Mouse (Mus musculus) right cerebral cortex, postnatal 25 days (tissue): ENCODE measurements at regions not wholly inside any gene's neighbourhood (a gene's known extent, or its start where the extent isn't known, plus 50 kb on each side); places are given as distances from the start of the nearest gene placed in this dataset.

Source experiments
- DNase-seq: peaks from one replicate; pipeline ENCODE4 v3.0.0; 2022

DNA sequence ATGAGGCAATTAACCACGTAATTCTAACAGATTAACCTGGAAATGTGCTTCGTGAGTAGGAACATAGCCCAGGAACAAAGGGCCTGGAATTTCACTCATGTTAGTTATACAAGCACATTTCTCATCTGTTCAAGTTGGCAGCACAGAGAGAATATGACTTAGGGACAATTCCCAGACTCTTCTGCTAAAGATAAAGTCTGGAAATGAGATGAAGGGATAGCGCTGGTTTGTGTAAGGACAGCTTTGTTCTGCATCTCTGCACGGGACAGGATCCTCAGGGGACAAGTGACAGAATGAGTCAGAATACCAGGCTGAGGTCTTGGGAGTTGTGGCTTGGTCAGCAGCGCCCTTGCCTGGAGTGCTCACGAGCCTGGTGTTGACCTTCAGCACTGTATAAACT, 206.2 kb upstream of the Prok2 start:
- no peak for DNase-seq

- DNase-seq: no peak
Measured at GRCm38 (mm10) chr6:99931588-99931987, 205.4 kb upstream of the Prok2 start.

DNA sequence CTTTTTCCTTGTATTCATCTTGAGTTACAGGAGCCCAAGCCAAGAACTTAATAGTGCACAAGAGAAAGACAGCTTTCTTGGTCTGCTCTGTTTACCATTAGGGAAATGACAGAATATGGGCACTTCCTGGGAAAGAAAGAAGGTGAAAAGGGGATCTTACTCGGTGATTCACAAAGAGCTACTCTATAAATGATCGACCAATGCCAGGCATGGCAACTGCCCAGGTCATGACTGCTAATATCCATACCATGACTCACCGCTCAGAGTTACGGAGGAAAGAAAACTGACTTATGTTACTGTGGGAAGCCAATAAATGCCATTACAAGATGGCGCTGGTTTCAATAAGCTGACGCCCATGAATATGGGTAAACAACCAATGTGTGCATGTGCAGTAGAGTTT, 204.1 kb upstream of the Prok2 start:
- no peak for DNase-seq

DNA sequence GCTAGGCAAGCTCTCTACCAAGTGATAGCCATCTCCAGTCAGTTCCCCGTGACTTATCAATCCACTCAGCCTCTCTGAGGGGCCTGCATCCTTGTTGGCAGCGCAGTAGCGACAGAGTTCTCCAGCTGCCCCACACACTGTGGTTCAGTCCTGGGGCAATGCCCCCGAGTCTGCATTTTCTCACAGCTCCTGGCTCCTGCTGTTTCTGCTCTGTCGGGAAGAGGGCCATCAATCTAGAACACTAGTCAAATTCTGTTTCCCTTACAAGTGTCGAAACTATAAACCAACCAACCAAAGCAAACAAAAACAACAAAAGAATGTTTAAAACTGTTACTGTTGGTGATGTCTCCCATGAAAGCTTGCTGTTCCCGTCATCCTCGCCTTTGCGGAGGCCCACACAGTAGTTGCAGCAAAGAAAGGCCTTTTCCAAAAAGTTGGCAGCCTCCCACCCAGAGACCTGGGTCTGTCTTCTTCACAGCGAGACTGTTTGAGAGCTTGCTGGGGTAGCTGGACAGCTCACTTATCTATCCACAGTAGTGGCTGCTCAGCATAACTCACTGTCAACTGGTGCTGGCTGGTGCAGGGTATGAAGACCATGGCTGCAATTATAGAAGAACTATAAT, 201.9 kb upstream of the Prok2 start:
- DNase-seq: no peak

DNA sequence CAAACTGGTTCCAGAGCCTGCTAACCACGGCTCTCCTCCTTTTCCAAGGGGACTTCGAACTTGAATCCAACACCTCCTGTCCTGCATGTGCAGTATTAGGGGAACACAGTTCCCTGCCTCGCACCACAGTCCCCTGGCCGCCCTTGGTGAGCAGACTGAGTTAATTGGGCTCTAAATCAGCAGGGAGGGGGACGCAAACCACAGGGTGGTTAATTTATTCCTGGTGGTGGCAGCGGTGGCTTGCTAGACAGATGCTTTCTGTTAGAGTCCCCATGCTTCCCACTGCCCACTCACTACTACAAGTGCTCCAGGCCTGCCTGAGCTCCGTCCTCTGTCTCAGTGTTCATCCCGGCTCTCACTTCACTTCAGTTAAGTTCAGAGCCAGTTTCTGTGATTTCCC, 198.0 kb upstream of the Prok2 start:
- DNase-seq: no peak

DNA sequence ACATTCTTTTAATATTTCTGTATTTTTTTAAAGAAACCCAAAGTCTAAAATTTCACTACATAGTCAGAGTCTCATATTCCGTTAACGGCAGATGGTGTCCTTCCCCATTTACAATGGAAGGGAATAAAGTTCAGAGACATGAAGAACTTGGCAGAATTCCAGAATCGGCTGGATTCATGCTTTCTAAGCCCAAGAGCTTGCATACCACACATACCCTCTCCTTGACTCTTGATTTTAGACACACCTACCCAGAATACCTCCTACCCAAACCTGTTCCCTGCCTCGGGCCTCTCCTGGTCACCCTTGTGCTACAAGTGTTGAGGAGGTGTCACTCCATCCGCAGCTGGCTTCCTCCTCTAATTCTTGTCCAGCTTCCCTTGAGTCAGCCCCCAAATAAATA, 195.8 kb upstream of the Prok2 start:
- DNase-seq: no peak

DNA sequence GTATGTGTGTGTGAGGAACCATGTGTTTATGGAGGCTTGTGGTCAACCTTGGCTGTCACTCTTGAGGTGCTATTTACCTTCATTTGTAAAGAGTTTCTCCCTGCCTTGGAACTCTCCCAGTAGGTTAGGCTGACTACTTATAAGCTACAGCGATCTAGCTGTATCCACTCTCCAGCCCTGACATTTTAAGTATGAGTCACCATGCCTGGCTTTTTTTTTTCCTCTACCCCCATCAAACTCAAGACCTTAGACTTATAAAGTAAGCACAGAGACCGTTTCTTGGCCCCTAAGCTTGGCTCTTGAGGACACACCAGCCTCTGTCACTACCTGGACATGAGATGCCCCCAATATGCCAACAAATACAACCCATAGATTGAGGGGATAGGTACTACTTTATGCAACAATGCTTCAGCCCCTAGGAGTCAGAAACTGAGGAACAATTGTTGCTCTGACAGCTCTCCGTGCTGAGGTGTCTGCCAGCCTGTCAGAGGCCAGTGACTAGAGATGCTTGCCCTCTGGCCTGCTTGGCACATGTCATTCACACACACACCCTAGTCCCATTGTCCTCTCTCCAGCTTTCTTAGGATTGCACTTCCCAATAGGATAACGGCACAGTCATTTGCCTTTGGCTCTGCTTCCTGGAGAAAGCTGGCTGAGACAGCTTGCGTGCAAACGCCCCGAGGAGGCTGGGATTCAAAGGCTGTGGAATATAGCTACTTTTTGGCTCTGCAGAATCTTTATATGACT, 193.8 kb upstream of the Prok2 start:
- no peak for DNase-seq

GRCm38 (mm10) chr6:99918351-99918750, 192.2 kb upstream of the Prok2 start:
- DNase-seq: no peak

DNA sequence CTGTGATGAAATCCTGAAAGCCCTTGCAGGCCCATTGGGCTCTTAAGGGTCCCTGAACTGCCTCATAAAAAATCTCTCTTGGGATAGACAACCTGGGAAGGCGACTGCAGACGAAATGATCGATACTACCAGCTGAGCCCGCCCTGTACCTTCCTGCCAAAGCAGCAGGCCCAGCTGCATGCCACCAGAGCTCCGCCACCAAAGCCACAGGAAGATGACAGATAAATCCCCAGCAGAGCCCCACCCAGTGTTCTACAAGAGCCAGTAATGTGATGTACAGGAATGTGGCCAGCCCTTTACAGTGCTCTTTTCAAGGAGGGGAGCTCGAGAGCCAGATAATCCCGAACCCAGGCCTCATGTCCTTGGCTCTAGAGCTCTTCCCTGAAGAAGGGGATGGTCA, 183.7 kb upstream of the Prok2 start:
- no peak for DNase-seq

DNA sequence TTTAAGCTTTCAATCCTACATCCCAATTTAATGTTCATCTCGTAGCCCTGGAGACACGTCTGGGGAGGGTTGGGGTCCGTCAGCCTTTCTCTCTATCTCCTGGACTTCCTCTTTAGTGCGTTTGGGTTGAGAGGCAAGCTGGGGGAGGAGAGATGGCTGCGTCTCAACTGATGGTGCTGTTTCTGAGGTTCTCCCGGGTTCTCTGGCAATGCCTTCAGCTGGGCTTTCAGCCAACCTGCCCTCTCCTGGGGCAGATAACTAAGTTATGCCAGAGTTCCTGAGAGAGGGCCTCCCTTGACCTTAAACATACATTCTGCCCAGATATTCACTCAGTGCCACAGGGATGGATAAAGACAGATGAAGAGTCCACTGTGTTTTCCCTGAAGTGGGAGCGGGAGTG, 183.3 kb upstream of the Prok2 start:
- DNase-seq: no peak

DNA sequence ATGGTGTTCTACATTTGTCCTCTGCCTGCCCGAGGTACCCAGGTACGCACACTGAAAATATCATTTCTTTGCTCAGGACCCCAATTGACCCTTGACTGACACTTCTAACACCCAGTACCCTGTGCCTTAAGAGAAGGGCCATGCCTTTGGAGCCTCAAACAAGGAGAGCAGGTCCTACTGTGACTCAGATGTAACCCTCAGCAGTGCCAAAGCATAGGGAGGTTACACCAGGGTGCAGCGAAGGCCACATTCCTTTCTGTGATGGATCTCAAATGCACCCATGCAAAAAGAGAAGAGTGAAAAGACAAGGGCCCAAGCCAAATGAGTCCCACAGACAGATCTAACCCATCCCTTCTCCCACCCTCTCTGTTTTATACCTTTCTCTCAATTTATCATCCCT, 181.9 kb upstream of the Prok2 start:
- DNase-seq: no peak

DNA sequence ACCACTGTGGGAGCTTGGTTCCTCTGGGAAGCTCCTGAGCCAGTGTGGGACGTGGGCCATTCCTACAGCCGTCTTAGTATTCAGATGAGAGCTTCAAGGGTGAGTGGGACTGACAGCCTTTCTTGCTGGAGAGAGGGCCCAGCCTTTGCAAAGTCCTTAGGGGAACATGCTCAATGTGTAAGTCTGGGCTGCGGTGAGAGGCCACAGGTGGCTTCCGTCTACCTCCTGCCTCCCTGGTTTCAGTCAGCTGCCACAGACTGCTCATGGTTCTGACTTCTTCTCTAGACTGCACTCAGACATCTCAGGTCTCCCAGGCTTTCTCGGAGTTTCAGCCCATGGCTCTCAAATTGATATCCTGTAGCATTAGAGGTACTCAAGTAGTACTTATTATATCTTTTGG, 179.0 kb upstream of the Prok2 start:
- DNase-seq: no peak

GRCm38 (mm10) chr6:99904607-99905006, 178.4 kb upstream of the Prok2 start:
- no peak for DNase-seq

GRCm38 (mm10) chr6:99904044-99904443, 177.9 kb upstream of the Prok2 start:
- peak; percentile 59 for DNase-seq

DNA sequence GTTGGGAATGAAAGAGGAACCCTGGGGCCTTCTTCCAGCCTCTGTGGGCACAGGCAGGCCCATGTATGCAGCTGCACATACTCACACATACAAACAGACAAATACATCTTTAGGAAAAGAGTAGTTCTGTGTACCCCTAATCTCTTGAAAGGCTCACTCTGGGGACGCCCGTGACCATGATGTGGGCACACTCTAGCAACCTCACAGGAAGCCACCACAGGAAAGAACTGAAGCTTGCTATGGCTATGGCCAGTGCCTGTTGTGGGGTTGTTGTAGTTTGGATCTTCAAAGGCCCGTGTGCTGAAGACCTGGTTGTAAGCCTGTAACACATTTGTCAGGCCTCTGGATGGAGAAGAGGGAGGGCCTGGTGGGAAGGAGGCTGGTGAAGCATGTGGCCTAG, 175.4 kb upstream of the Prok2 start:
- DNase-seq: no peak

DNA sequence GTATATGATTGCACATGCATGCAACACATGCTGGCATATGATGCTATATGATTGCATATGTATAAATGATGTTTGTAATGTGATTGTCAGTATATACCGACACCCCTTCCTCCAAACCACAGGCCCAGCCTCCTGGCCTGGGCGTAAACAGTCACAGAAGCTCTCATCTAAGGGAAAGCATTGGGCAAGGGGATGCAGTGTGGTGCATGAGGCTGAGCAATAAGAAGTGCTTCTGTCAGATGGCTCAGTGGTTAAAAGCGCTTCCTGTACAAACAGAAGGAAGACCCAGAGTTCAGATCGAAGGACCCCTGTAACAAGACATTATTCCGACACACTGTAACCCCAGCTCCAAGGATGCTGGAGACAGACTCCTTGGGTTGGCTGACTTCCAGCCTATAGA, 175.0 kb upstream of the Prok2 start:
- DNase-seq: no peak

- no peak for DNase-seq
Measured at GRCm38 (mm10) chr6:99899704-99900103, 173.5 kb upstream of the Prok2 start.

GRCm38 (mm10) chr6:99898077-99898476, 171.9 kb upstream of the Prok2 start:
- no peak for DNase-seq

- no peak for DNase-seq
Measured at GRCm38 (mm10) chr6:99895558-99895957, 169.4 kb upstream of the Prok2 start.

DNA sequence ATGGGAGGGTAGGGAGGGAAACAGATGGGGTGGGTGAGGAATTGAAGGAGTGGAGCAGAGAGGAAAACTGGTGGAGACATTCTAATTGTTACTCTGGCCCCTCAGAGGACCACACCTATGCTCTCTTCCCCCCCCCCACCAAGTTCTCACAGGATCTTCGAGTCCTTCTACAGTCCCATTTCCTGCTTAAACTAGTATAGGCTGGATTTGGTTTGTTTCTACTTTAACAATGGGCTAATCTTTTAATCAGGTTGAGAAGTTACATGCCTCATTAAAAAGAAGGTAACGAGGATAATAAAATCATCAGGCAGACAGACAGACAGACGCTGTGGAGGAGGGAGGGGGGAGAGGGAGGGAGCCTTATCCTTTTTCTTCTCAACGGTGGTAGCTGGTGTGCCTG, 167.7 kb upstream of the Prok2 start:
- no peak for DNase-seq

DNA sequence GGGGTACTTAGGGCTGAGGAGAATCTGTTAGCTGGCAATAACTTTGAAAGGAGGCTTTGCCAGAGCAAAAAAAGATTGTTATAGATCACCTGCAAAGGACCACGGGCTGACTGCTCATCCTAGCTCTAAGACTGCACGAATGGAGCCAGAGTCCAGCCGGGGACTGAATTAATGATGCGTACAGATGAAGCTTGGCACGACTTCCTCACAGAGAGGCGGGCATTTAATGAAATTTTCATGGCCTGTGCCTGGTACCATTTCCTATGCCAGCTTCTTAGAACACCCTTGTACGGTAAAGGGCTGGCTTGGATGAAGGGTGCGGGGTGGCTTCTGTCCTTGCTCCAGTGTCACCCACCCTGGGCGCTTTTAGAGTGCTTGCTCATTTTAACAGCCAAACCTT, 166.0 kb upstream of the Prok2 start:
- DNase-seq: no peak

DNA sequence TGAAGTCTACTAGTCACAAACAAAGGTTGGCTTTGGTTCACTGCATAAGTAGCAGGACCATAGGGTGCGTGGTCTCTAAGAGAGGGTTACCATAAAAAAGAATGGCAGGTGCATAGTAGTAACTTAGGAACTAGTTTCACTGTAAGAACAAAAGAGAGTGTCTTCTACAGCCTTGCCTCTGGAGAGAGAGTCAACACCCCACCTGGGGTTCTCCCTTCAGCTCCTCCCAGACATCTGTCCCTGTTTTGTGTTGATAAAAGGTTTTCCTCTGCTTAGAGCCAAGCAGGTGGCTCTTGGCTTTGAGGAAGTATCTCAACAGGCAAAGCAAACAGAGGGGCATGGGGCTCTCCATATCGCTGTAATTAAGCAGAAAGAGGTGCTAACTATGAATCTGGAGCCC, 165.6 kb upstream of the Prok2 start:
- DNase-seq: no peak

DNA sequence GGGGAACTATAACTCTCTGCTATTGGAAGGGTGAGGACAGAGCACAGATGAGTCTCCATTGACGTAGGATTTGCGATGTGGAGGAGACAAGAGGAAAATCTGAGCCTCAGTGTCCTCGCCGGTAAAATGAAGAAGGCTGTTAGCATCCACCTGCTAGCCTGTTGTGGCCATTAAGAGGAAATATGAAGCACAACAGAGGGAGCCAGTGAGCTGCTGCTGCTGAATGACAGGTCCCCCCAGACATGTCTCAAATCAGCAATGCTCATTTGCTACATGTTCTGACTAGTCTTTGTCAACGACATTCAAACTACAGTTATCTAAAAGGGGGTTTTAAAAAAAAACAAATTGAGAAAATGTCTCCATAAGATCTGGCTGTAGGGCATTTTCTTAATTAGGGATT, 164.6 kb upstream of the Prok2 start:
- no peak for DNase-seq

DNA sequence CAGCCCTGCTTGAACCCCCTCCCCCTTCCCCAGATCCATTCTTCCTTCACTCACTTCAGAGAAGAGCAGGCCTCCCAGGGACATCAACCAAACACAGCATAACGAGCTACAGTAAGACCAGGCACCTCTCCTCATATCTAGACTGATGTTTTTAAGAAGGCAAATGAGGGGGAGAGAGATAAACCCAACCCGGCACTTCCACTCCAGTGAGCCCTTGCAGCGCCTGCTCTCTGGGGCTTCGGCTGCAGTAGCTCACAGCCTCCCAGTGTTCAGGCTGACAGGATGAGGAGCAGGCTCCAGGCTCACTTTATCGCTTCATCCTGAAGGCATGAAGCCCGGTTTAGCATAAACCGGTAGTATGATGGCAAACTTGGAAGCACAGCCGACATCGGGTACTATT, 162.9 kb upstream of the Prok2 start:
- no peak for DNase-seq

DNA sequence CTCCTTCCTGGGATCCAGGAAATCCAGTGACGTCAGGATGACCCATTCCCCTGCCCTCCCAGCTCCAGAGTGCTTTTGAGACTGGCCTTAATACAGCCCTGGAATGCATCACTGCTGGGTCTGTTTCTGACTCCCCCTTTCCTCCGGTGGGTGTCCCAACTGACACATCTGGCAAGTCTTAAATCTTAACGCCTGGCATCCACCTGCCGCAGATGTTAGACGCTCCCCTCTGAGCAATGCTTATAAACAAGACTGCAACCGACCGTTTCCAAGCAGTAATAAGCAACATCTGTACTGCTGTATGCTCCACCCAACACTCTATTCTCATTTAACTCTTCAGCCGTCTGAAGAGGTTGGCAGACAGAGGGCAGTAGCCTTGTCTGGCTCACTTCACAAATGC, 161.7 kb upstream of the Prok2 start:
- DNase-seq: no peak
